In the genomic region with DNA sequence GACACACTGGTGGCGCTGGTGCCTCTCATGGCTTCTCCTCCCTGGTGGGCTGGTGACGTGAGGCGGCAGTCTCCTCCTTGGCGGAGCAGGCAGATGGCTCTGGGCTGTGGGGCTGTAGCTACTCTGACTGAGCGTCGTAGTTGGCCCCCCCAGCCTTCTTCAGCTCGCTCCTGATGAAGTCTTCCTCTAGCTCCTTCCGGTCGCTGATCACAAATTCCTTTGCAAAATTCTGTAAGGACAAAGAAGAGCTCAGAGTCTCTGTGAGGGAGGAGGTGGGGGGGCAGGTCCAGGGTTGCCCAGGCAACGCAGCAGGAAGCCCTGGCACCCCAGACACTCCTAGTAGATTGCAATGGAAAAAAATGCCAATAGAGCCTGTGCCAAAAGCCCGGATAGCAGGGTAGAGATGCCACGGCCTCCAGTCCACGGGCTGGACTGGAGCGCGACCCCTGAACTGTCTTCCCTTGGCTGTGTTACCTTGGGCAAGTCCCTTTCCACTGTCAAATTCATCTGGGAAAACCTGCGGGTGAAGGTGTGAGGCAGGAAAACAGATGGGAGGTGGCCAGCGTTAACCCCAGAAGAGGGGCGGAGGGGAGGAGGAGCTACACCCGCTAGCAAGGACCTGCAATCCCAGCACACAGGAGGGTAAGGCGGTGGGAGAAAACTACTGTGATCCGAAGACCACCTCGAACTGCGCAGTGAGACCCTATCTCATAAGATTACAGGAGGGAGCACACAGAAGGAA, we compare ENCODE assay signal across 14 mouse cellular contexts. TPM values are rescaled to one million over a fixed set of nuclear protein-coding genes. Genes with fewer than 3 reads are reported as not detected.
A peak's percentile ranks its signal among the peaks of the same experiment; 100 is the strongest.
DNase-seq lines count a peak whose midpoint lies in the region; ATAC-seq and TF ChIP-seq lines count a peak whose summit lies in the region.
"Had no signal": no experiment of that assay in that cellular context is flagged by ENCODE, and none has a peak within 500 bp of the region (broad histone marks: within the 10 kb centered on the region; RNA-seq: fewer than 3 reads in every experiment).

No protein-coding gene starts in this region.

- TF ChIP-seq POLR2A in small intestine, adult 2 months (IDR thresholded peaks at IDR 0.05; ENCODE audit: low read depth, low read length) = no peak

- no peaks in the 10 kb centered on the region for H3K27me3 ChIP-seq in neural tube, embryonic 11.5 days (ENCODE audit: control insufficient read depth, insufficient read depth, low read length)
- no peaks in the 10 kb centered on the region for H3K27me3 ChIP-seq in forebrain, postnatal 0 days (ENCODE audit: insufficient read depth, low read length)
- H3K27me3 ChIP-seq in midbrain, embryonic 12.5 days = no peaks in the 10 kb centered on the region
- no peaks in the 10 kb centered on the region for H3K27me3 ChIP-seq in small intestine, adult 2 months (ENCODE audit: control insufficient read depth, insufficient read depth, low read length)
- H3K27me3 ChIP-seq: embryonic facial prominence, embryonic 15.5 days; liver, embryonic 13.5 days had no signal

- H3K9me3 ChIP-seq in neural tube, embryonic 11.5 days (ENCODE audit: control insufficient read depth, low read length) = no peaks in the 10 kb centered on the region
- no peaks in the 10 kb centered on the region for H3K9me3 ChIP-seq in forebrain, postnatal 0 days (ENCODE audit: low read length)
- no peaks in the 10 kb centered on the region for H3K9me3 ChIP-seq in midbrain, embryonic 12.5 days
- H3K9me3 ChIP-seq: embryonic facial prominence, embryonic 15.5 days; liver, embryonic 13.5 days had no signal

- WGBS in neural tube, embryonic 11.5 days = 63% methylated on average over 20 of the region's 23 CpGs
- 40% methylated on average over 23 of the region's 23 CpGs for whole genome bisulfite sequencing in forebrain, postnatal 0 days
- 45% methylated on average over 21 of the region's 23 CpGs for WGBS in midbrain, embryonic 12.5 days
- WGBS in small intestine, adult 2 months = 78% methylated on average over 23 of the region's 23 CpGs

- peak; percentile 56; the same call in 1 of the 2 replicates for ATAC-seq in neural tube, embryonic 11.5 days (ENCODE audit: insufficient read depth, low FRiP score, low TSS enrichment)
- peak; percentile 51 for ATAC-seq in forebrain, postnatal 0 days
- ATAC-seq in midbrain, embryonic 12.5 days (ENCODE audit: low FRiP score, low read depth) = peak; percentile 70
- no peak for ATAC-seq in activated CD4-positive, CD25-positive, alpha-beta regulatory T cell, adult 4 months

- H3K27ac ChIP-seq in neural tube, embryonic 11.5 days (ENCODE audit: low read depth, low read length) = no peak overlapping the region
- H3K27ac ChIP-seq in forebrain, postnatal 0 days (ENCODE audit: low read depth, low read length) = peak overlapping the region; percentile 42
- H3K27ac ChIP-seq in midbrain, embryonic 12.5 days (replicated peaks) = peak overlapping the region; percentile 64
- H3K27ac ChIP-seq in small intestine, adult 2 months (ENCODE audit: insufficient read depth, low read depth, low read length) = peak overlapping the region; percentile 58
- H3K27ac ChIP-seq: embryonic facial prominence, embryonic 15.5 days; liver, embryonic 13.5 days had no signal

- no peak overlapping the region for H3K4me3 ChIP-seq in neural tube, embryonic 11.5 days (ENCODE audit: low read depth, low read length)
- H3K4me3 ChIP-seq in forebrain, postnatal 0 days (ENCODE audit: low read depth, low read length) = no peak overlapping the region
- no peak overlapping the region for H3K4me3 ChIP-seq in midbrain, embryonic 12.5 days
- H3K4me3 ChIP-seq in small intestine, adult 2 months (ENCODE audit: low read depth, low read length) = no peak overlapping the region
- H3K4me3 ChIP-seq: embryonic facial prominence, embryonic 15.5 days; liver, embryonic 13.5 days; megakaryocyte, embryonic 14.5 days had no signal

- H3K4me1 ChIP-seq in neural tube, embryonic 11.5 days (ENCODE audit: control insufficient read depth, insufficient read depth, low read length) = peaks cover 18% of the 10 kb centered on the region
- peaks cover 8% of the 10 kb centered on the region; the same call in 1 of the 2 replicates for H3K4me1 ChIP-seq in forebrain, postnatal 0 days (ENCODE audit: insufficient read depth)
- H3K4me1 ChIP-seq in midbrain, embryonic 12.5 days = peaks cover 60% of the 10 kb centered on the region
- peaks cover 65% of the 10 kb centered on the region for H3K4me1 ChIP-seq in small intestine, adult 2 months (ENCODE audit: control insufficient read depth, insufficient read depth, insufficient read length, low read length)

- H3K4me2 ChIP-seq in neural tube, embryonic 11.5 days (ENCODE audit: low read depth) = no peak overlapping the region
- H3K4me2 ChIP-seq in forebrain, postnatal 0 days (ENCODE audit: low read depth) = no peak overlapping the region
- H3K4me2 ChIP-seq in midbrain, embryonic 12.5 days (replicated peaks) = peak overlapping the region; percentile 5; the same call in 1 of the 2 replicates
- H3K4me2 ChIP-seq: embryonic facial prominence, embryonic 15.5 days; liver, embryonic 13.5 days had no signal

- peak; percentile 58 for DNase-seq in neural tube, embryonic 11.5 days (ENCODE audit: low spot score)
- no peak for DNase-seq in neural tube, embryonic 10.5 days (ENCODE audit: extremely low spot score, low spot score)
- peak; percentile 60 for DNase-seq in forebrain, postnatal 0 days
- DNase-seq in natural killer cell, adult 2 months (ENCODE audit: low spot score in 2 of 2) = no peak
- DNase-seq in cerebellum, adult 9-11 months = no peak
- DNase-seq: cerebellum, adult 18-20 months; gastrocnemius, postnatal 25 days; liver, embryonic 13.5 days; thymus, adult 2 months had no signal

- TF ChIP-seq CTCF in forebrain, postnatal 0 days (IDR thresholded peaks at IDR 0.05; ENCODE audit: low read depth) = no peak
- TF ChIP-seq CTCF in small intestine, adult 2 months (IDR thresholded peaks at IDR 0.05; ENCODE audit: extremely low read depth, insufficient read length, insufficient replicate concordance, low read depth, low read length) = no peak

- no peak overlapping the region for H3K9ac ChIP-seq in neural tube, embryonic 11.5 days (ENCODE audit: low read length)
- peak overlapping the region; percentile 31; the same call in 1 of the 2 replicates for H3K9ac ChIP-seq in forebrain, postnatal 0 days
- no peak overlapping the region; the same call in 1 of the 2 replicates for H3K9ac ChIP-seq in midbrain, embryonic 12.5 days (replicated peaks)
- H3K9ac ChIP-seq: embryonic facial prominence, embryonic 15.5 days; liver, embryonic 13.5 days had no signal

- H3K36me3 ChIP-seq in neural tube, embryonic 11.5 days (ENCODE audit: control insufficient read depth, insufficient read depth, low read length) = peaks cover 2% of the 10 kb centered on the region
- peaks cover 8% of the 10 kb centered on the region for H3K36me3 ChIP-seq in forebrain, postnatal 0 days (ENCODE audit: insufficient read depth)
- H3K36me3 ChIP-seq in midbrain, embryonic 12.5 days = peaks cover 30% of the 10 kb centered on the region
- peaks cover 9% of the 10 kb centered on the region for H3K36me3 ChIP-seq in small intestine, adult 2 months (ENCODE audit: control insufficient read depth, insufficient read depth, low read length)

RNA-seq across cellular contexts. Expression of a gene that starts 30.0 kb away (rescaled TPM):
- polyA plus RNA-seq in neural tube, embryonic 11.5 days (2014; fragmentation: Nextera tagmentation; extraction: Ambion mirVana) = 574 and 631 TPM in 2 replicates
- total RNA-seq in forebrain, postnatal 0 days (2014; rRNA removed) = 177 and 224 TPM in 2 replicates
- 134 and 156 TPM in 2 replicates for polyA plus RNA-seq in forebrain, postnatal 0 days (2015; fragmentation: Nextera tagmentation; extraction: Ambion mirVana)
- 93.4 and 131 TPM in 2 replicates for polyA plus RNA-seq in midbrain, embryonic 12.5 days (2016; fragmentation: Nextera tagmentation; extraction: Ambion mirVana)
- polyA plus RNA-seq in small intestine, adult 2 months (2012; rRNA removed) = 206 and 264 TPM in 2 replicates
- polyA plus RNA-seq in activated CD4-positive, CD25-positive, alpha-beta regulatory T cell, adult 4 months (2017; shearing (Covaris generic)) = 100 to 1,000 TPM; 219 to 262 TPM

RNA-seq across cellular contexts. Expression of a gene that starts 32.1 kb away (rescaled TPM):
- 10.3 and 11.1 TPM in 2 replicates for polyA plus RNA-seq in neural tube, embryonic 11.5 days (2014; fragmentation: Nextera tagmentation; extraction: Ambion mirVana)
- 21.0 and 21.1 TPM in 2 replicates for total RNA-seq in forebrain, postnatal 0 days (2014; rRNA removed)
- 6.8 and 9.4 TPM in 2 replicates for polyA plus RNA-seq in forebrain, postnatal 0 days (2015; fragmentation: Nextera tagmentation; extraction: Ambion mirVana)
- polyA plus RNA-seq in midbrain, embryonic 12.5 days (2016; fragmentation: Nextera tagmentation; extraction: Ambion mirVana) = 10.3 and 13.3 TPM in 2 replicates
- 4.6 and 7.4 TPM in 2 replicates for polyA plus RNA-seq in small intestine, adult 2 months (2012; rRNA removed)
- 10 to 100 TPM in 1 of 2 experiments, 1 to 10 TPM in 1; 8.8 to 11.1 TPM for polyA plus RNA-seq in activated CD4-positive, CD25-positive, alpha-beta regulatory T cell, adult 4 months (2017; shearing (Covaris generic))

RNA-seq across cellular contexts. Expression of a gene that starts 51.8 kb away (rescaled TPM):
- polyA plus RNA-seq in neural tube, embryonic 11.5 days (2014; fragmentation: Nextera tagmentation; extraction: Ambion mirVana) = 7.8 and 8.9 TPM in 2 replicates
- 18.7 and 23.0 TPM in 2 replicates for total RNA-seq in forebrain, postnatal 0 days (2014; rRNA removed)
- 18.0 and 20.3 TPM in 2 replicates for polyA plus RNA-seq in forebrain, postnatal 0 days (2015; fragmentation: Nextera tagmentation; extraction: Ambion mirVana)
- 13.1 and 14.7 TPM in 2 replicates for polyA plus RNA-seq in midbrain, embryonic 12.5 days (2016; fragmentation: Nextera tagmentation; extraction: Ambion mirVana)
- polyA plus RNA-seq in small intestine, adult 2 months (2012; rRNA removed) = 11.5 and 23.8 TPM in 2 replicates
- 1 to 10 TPM; 5.6 to 8.1 TPM for polyA plus RNA-seq in activated CD4-positive, CD25-positive, alpha-beta regulatory T cell, adult 4 months (2017; shearing (Covaris generic))

Comparison
In these comparisons a context has a peak if more than half of its experiments do, and no peak if none do; other contexts are left out.
1. DNase-seq: peak in neural tube, embryonic 11.5 days (single experiment) and forebrain, postnatal 0 days (single experiment); none in neural tube, embryonic 10.5 days (single experiment), natural killer cell, adult 2 months (0 of 2) and cerebellum, adult 9-11 months (single experiment).